Mouse (Mus musculus): ENCODE data around the gene Btbd11. TPM values are rescaled to one million over a fixed set of nuclear protein-coding genes. Genes with fewer than 3 reads are reported as not detected.

Gene Btbd11
- total RNA-seq, 2 experiments from 2014 or later = 1.3 to 1.6 TPM

DNA sequence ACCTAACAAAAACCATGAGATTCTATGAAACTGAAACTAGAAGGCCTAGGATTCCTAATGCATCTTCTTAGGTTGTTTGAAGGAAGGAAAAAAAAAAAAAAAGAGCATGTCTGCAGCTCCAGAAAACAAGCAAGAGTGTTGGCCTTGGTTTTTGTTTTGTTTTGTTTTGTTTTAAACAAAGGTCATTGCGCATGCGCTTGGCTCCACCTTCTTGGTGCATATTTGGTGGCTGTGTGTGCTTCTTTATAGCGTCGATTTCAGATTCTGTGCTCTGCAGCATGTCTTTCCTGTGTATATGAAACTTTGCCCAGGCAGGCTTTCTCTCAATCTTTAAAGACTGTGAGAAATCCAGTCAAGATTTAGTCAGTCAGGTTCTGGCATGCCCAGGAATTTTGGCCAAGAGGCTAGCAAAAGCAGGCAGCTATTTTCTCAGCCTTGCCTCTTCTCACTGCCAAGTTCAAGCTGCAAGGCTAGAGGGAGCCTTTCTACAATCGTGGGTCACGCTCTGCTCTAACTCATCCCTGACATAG lies 191.3 kb downstream of the Btbd11 start:
- no peak for DNase-seq
- intact Hi-C loops (cut with DNase I) = no loop called here

DNA sequence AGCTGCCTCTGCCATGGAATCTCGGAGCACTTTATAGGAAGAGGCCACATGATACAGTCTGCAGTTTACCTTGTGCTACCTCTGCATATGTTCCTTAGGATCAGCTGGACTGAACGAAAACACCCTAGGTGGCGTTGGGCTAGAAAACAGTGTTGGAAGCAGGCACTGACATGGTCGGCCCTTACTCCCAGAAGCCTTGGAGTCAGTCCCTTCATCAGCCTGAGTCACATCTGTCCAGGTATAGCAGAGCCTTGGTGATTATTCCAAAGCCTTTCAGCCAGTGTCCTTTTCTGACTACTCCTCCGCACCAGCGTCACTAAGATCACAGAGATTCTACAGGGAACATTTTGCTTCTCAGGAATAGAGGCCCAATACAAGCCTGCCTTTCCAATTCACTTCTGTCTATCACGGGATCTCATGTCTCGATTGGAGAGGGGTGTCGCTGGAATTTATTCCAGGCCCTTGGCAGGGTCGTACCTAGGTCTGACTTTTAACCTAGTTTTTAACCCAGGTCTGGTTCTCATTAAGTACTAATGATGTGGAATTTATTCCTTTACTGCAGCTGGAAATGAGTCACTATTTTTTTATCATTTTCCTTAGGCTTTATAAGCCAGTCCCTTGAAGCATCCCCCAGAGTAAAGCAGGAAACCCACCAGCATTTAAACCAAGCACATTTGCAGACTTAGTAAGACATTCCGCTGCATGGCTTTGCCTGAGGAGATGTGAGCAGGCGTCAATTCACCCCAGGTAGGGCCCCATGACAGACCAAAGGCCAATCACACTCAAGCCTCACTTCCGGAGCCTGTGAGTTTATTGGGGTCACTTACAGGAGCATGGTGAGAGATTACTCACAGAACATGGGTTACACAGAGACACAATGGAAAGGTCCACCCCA lies 192.2 kb downstream of the Btbd11 start:
- DNase-seq = no peak
- intact Hi-C loops (cut with DNase I) = no loop called here

DNA sequence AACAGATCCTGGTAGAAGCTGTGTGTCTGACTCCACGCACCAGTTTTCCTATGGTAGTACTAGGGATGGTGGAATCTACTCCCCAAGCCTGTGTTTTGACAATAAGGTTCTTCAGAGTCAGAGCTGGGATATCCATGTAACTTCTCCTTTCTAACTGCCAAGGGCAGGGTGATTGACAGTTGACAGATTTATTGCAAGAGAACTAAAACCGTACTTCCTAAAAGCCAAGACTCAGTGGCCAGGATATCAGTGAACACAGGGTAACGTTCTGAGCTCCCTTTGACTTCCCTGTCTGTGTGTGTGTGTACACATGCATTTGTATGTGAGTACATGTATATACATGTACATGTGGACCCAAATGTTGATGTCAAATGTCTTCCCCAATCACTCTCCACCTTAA lies 201.1 kb downstream of the Btbd11 start:
- DNase-seq = no peak
- intact Hi-C loops (cut with DNase I) = no loop called here

DNA sequence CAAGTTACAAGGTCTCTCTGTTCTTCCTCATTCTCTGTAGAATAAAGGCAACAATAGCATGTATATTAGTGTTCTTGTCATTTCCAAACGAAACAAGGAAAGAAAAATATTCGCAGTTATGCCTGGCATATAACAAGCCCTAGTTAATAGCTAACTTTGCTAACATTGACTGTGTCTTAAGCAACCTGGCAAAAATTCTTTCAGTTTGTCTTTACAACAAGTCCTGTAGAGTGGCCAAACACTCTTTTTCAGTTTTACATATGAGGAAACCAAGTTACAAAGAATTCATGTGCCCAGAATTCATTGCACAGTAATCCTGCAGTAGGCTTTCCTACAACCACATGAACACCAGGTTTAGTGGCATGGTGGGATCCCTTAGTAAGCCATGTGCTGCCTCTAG lies 203.4 kb downstream of the Btbd11 start:
- no peak for DNase-seq
- intact Hi-C loops (cut with DNase I) = no loop called here

DNA sequence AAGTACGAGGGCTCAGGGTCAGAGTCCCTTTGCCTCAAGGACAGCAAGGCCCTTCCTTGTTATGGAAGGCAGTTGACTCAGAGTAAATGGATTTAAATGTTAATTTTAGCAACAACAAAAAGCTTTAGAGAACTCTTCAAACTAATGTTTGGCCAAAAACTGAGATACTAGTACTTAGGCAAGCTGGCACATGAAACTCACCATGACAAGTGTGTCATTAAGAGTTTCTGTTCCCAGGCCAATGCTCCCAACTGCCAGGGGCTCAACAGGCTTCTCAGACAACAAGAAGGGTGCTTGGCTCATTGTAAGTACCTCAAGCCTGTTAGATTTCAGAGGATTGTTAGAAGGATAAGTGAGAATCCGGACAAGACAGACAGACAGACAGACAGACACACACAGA lies 204.7 kb downstream of the Btbd11 start:
- DNase-seq = no peak
- intact Hi-C loops (cut with DNase I) = no loop called here

DNA sequence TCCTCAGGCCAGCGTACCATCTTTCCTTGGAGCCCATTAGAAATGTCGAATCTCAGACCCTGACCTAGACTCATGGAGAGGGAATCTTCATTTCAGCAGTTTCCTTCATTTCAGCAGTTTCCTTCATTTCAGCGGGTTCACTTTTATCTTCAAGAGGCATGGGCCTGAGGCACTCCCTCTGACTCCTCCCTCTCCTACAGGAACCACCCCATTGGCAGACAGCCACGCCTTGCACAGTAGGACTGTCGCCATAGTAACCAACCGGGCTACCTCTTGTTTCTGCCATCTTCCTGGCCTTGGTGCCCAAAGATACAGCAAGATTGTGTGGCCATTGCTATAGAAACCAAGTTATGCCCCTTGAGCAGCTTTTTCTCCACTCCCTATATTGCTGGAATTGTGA lies 205.4 kb downstream of the Btbd11 start:
- no peak for DNase-seq
- intact Hi-C loops (cut with DNase I) = no loop called here

DNA sequence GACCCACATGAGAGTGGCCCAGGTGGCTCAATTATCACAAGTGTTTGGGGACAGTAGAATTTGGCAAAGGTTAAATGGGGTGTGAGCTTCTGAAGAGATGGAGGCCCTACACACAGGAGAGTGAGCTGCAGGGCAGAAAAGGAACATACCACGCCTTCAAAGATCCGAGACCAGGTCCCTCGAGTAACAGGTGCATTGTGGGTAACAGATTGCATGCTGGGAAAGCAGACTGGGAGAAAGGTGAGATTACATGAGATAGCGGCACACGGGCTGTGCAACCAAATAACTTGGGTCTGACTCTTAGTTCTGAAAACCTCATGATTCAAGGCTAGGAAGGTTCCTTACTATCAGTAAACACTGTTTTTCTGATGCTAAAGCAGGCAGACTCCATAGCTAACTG lies 209.7 kb downstream of the Btbd11 start:
- no peak for DNase-seq
- intact Hi-C loops (cut with DNase I) = no loop called here

DNA sequence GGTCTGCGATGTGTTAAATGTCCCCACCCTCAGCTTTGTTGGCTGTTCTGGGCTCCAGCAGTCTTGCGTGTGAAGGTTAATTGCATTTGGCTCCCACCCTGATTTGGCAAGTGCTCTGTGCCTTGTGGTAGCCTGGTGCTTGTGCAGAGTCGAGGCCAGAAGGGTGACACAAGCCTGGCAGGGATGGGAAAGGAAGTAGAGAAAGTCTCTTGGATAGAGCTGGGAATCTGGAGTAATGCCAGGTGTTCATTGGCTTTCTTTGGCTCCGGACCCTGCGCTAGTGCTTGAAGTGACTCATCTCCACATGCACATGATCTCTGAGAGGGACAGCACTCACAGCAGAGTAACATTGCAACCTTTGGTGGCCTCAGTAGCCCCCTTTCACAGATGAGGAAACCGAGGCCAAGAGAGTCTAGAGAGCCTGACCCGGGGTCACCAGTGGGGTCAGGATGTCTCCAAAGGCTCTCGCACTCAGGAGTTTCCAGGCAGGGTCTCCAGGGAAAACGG lies 211.5 kb downstream of the Btbd11 start:
- intact Hi-C loops (cut with DNase I) = no loop called here
- DNase-seq = peak; percentile 52 to 56

DNA sequence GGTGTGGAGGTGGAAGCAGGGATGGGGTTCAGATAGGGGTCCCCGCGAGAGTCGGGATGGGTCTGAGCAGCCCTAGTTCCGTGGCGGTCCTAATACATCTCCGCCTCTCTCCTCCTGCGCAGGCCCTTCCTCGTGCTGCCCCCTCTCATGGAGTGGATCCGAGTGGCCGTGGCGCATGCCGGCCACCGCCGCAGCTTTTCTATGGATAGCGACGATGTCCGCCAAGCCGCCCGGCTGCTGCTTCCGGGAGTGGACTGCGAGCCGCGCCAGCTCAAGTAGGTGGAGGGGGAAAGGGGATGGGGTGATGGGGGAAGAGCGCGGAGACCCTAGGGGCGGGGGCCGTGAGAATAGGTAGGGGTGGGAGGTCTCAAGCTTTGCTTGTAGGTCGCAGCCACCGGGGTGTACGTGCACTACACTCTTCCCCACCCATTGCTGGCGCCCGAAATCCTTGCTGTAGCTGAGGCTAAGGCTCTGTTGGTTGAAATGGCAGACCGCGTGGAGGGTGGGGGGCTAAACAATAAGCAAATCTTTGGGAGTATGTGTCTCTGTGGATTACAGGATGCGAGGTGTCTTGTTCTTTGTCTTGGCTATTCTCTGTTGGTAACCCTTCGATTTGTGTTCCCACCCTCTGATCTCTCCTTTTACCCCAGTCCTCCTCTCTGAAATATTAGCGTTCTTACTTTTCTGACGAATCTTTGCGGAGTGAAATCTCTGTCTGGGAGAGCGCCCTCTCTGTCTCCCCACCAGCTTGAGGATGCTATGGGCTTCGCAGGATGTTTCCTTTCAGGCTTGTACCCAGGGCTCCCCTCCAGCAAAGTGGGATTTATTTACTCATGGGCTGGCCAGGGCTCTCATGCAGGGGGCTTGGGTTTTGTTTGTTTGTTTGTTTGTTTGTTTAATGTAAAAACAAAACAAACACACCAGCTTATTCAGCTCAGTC lies 212.3 kb downstream of the Btbd11 start:
- intact Hi-C loops (cut with DNase I) = no loop called here
- peak; percentile 12 to 23 for DNase-seq

DNA sequence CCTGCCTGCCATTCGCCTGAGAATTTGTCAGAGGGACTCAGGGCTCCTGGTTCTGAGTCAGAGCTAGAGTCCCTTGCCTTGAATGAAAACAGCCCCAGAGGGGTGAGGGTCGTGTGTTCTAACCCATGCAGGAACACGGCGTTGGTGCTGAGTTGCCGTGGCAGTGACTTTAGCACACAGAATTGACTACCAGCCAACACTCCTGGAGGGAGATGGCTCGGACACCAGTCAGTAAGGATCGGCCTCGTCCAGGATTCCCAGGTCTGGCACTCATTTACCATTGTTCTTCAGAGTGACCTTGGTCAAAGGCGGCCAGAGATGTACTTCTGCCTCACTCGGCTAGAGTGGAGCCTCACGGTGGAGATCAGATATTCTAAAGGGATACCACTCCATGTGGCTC lies 215.9 kb downstream of the Btbd11 start:
- intact Hi-C loops (cut with DNase I) = no loop called here
- no peak for DNase-seq

DNA sequence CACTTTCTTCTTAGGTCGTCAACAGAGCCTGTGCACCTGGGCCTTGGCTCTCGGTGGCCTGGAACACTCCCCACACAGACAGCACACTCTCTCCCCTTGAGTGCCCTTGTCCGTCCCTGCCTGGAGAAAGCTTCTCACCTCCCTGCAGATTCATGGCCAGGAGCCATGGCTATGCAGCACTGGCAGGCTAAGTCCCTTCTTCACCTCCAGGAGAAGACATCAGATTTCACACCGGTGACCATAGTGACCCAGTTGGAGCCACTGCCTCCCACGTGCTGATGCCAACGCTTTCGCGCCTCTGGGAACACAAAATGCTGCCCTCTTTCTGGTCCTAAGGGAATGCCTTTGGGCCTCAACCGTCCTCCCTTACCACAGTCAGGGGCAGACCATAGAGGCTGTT lies 217.9 kb downstream of the Btbd11 start:
- peak; percentile 37 to 38 for DNase-seq
- intact Hi-C loops (cut with DNase I) = no loop called here

DNA sequence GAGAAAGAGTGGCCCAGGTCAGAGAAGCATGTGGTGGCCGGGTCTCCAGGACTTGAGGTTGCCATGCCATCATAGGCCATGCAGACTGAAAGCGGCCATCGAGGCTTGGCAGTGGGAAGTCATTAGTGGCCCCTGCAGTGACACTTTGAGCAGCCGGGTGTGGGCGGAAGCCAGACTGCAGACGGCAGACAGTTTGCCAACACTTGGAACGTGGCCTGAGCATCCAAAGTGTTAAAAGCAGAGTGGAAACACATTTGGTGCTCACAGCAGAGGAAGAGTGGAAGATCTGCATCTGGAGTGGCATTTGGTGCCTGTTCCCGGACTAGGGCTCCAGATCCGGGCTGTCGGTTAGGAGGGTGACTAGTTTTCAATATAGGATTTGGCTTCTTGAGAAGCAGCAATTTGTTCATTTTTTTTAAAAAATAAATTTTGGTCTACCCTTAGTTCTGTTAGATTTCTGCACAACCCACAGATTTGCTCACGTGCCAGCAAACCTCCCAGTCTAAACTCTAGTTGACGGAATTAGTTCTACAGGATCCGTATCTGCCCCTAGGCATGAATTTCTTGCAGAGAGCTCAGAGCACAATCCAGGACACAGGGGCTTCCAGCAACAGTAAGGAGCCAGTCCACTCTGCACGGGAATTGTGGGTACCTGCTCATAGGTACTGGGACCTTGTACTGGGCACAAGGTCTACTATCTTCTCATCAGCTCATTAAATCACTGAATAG lies 222.1 kb downstream of the Btbd11 start:
- no peak for DNase-seq
- intact Hi-C loops (cut with DNase I) = no loop called here

DNA sequence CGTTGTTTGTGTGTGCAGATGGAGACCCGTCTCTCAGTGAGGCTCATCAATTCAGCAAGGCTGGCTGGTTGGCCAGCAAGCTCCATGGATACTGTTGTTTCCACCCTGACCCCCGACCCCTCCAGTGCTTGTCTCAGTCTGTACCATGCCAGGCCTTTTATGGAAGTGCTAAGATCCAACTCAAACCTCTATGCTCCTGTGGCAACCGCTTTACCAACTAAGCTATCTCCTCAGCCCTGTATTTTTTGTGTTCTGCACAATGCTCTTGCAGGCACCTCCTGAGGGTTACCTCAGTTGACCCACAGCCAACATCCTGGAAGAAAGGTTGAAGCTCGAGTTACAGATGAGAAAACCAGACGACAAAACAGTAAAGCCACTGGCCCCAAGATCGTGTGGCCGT lies 230.5 kb downstream of the Btbd11 start:
- intact Hi-C loops (cut with DNase I) = no loop called here
- DNase-seq = no peak

DNA sequence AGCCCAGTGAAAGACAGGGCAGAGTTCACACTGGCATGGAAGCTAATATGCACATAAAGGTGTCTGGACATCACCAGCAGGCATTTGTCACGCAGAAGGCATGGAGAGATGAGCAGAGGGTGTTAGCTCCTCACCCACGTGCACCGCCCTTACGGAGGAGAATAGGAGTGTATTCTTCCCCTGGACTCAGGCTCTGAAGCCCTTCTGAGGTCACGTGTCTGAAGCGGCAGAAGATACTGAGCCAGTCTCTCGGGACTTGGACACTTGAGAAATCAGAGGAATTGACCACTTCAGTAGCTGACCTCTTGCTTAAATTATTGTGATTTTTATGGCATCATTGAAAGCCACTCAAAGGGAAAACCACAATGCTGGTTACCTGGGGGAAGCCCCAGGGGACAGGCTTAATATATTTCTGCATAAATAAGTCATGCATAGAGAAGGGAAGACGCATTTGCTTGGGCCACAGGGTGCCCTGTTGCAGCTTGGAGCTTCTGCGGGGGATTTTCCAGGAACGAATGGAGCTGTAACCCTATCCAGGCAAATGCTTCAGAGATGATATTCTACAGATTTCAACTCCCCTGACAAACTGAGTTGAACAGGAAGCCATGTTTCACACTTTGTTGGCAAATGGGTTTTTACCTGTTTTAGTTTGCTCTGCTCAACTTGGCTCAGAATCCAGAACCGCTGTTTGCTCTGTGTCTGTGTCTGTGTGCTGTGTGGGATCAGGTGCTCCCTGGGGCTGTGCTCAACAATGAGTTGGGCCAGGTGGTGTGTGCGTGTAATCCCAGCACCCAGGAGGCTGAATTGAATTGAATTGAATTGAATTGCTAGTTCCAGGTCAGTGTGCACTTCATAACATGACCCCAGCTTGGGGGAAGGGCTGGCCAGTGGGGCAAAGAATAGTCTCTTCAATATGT lies 231.1 kb downstream of the Btbd11 start:
- intact Hi-C loops (cut with DNase I) = no loop called here
- DNase-seq = no peak

DNA sequence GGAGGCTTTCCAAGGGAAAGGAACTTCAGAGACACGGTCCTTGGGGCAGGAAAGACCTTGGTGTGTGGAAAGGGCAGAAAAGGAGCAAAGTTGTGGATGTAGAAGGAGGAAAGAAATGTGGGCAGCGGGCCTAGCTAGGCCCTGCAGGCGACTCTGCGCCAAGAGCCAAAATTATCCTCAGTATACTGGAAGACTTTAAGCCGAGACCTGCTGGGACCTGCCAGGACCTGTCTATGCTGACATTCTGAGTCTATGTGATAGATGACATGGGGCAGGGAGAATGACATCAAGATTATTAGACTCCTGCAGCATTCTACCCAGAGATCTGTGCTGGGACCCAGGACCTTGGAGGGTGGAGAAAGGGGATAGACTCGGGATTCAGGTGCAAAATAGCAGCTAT lies 234.5 kb downstream of the Btbd11 start:
- DNase-seq = no peak
- intact Hi-C loops (cut with DNase I) = loop anchor here (10.0 kb wide), 2 partner anchors 236 to 466 kb away; partner anchors contain the start of gene Btbd11

DNA sequence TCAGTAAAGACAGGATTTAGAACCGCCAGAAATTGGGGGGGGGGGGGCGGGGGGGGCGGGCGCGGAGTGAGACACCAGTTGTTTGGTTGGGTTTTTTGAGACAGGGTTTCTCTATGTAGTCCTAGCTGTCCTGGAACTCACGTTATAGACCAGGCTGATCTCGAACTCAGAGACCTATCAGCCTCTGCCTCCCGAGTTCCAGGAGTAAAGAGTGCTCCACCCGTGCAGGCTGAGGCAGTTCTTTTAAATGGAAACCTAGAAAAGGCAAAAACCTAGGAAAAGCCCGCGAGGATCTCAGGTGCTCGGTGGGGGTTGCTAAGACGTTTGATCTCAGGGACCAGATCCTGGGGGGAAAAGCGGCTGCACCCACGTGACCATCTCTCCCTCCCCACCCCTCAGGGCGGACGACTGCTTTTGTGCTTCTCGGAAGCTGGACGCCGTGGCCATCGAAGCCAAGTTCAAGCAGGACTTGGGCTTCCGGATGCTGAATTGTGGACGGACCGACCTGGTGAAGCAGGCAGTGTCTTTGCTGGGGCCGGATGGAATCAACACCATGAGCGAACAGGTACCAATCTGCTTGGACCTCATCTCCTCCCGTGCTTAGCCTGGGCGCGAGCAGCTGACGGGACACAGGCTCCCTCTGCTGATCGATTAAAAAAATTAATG lies 238.0 kb downstream of the Btbd11 start:
- DNase-seq = peak; percentile 47 to 49
- intact Hi-C loops (cut with DNase I) = loop anchor here (1.0 to 10.0 kb wide), 3 partner anchors 240 to 470 kb away; partner anchors contain the start of gene Btbd11

DNA sequence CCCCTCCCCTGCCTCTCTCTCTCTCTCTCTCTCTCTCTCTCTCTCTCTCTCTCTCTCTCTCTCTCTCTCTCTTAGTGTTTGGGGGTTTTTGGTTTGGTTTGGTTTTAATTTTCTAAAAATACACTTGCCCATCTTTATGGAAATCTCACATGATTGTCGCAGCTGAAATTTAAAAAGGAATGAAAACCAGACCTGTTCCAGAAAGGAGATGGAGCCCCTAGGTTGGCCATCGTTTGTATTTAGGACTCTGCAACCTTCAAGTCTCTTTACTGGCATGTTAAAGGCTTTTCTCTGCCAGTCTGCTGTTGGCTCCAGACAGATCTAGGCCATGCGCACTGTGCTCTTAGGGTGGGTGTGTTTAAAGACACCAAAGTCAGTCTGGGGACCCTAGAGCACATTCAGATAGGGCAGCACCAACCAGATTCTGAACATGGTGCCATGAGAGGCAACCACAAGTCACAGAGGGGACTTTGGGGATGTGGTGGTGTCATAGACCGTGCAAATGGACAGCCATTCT lies 238.6 kb downstream of the Btbd11 start:
- DNase-seq = no peak
- intact Hi-C loops (cut with DNase I) = loop anchor here (1.0 to 10.0 kb wide), 3 partner anchors 240 to 470 kb away; partner anchors contain the start of gene Btbd11

DNA sequence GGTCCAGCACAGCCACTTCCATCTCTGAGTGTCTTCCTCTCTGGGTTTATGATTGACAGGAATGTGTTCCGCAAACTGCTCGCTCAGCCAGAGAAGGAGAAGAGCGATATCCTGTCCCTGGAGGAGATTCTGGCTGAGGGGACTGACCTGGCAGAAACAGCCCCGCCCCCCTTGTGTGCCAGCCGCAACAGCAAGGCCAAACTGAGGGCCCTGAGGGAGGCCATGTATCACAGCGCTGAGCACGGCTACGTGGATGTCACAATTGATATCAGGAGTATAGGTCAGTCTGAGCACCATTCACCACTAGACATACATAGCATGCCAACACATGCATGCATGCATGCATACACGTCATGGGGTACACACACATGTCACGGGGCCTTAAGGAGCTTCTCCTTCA lies 245.4 kb downstream of the Btbd11 start:
- no peak for DNase-seq
- intact Hi-C loops (cut with DNase I) = no loop called here

All from heart, postnatal 10 days (tissue).